Mouse (Mus musculus): Measurements from ENCODE around the gene Kif24.
A peak's percentile ranks its signal among the peaks of the same experiment; 100 is the strongest.

The Kif24 gene

DNA sequence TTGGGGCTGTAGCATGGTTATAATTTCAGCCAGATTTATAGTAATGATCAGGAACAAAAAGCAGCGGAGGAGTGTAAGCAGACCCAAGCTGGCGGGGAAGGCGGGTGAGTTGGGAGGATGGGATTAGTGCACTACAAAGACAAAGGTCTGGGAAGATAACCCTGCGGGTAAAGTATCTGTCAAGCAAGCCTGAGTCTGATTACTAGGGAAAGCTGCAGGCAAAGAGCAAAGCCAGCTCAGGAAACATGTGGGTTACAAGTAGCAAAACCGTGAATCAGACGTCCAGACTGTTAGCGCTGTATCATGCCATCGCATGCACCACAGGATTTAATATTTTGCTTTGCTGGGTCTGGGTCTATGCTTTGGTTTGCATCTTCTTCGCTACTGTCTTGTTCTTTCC is 58.1 kb downstream of the Kif24 start:
- DNase-seq (ENCODE audit: low spot score in 2 of 2) = no peak

DNA sequence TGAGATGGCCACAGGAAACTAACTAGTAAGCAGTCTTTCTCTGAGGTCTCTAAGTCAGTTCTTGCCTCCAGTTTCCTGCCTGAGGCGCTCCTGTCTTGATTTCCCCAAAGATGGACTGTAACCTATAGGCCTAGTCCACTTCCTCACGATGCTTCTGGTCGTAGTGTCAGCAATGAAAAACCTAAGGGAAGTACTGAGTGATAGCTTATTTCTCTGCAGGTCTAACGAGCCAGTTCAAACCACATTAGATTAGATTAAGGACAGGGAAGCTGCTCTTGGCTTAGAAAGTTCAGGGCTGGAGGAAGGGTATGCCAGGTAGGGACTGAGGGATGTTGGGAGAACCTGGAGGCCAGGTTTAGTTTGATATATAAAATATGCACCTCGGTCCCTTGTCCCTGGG is 63.1 kb downstream of the Kif24 start:
- no peak for DNase-seq (ENCODE audit: low spot score in 2 of 2)

- no peak for DNase-seq (ENCODE audit: low spot score in 2 of 2)
These were observed 63.5 kb downstream of the Kif24 start for GRCm38 (mm10) chr4:41401167-41401566.

GRCm38 (mm10) chr4:41399904-41400303 is 64.8 kb downstream of the Kif24 start:
- DNase-seq (ENCODE audit: low spot score in 2 of 2) = no peak

DNA sequence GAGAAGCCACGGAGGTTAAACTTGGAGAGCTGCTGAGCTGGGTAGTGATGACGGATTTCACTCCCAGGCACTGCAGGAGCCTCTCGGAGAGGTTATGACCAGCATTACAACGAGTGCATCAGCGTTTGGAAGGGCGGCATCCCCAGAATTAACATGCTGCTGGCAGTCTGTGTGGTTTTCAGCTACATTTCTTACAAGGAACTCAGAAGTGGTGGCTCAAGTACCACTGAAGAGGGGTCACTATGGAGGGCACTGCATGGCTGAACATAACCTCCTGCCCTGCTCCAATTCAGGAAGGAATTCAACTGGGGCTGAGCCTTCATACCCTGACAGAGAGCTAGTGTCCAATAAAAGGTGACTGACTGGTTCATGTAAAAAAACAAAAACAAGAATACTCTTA is 66.3 kb downstream of the Kif24 start:
- DNase-seq (ENCODE audit: low spot score in 2 of 2) = no peak

- DNase-seq (ENCODE audit: low spot score in 2 of 2) = no peak
These were observed 70.0 kb downstream of the Kif24 start for GRCm38 (mm10) chr4:41394651-41395050.

DNA sequence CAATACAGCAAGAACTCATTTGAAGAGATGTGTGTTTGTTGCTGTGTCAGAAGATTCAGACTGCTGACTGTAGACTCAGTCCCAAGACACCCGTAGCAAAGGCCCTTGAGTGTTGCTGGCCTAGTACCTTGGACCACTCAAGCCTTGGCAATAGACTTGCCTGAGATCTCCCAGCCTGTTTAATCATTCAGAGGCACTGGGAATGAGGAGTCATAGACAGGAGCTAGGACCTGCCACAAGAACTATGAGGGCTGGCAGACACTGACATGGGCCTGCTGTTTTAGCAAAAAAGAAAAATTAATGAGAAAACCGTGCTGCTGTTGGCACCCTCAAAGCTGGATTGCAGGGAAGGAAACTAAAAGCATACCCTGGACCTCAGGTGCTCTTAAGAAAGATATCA is 73.7 kb downstream of the Kif24 start:
- no peak for DNase-seq (ENCODE audit: low spot score in 2 of 2)

- peak; percentile 77 to 90 for DNase-seq (ENCODE audit: low spot score in 2 of 2)
These were observed 74.6 kb downstream of the Kif24 start for GRCm38 (mm10) chr4:41390122-41390521.

DNA sequence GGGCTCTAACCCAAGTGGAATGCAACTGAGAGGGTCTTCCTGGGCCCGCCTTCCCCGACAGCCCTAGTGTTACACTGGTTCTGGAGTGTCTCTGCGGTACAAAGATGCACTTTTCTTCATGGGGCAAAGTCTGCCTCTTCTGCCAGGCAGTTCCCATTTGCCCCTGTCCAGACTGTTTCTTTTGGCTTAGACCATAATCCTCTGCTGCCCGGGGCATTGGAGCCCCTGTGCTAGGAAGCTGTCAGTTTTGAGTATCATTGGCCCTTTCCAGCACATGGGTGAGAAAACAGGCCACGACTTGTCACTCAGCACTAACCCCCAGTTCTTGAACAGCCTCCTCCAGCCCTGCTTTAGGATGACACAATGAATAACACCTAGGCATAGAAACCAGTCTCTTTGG is 75.4 kb downstream of the Kif24 start:
- DNase-seq (ENCODE audit: low spot score in 2 of 2) = no peak

- DNase-seq (ENCODE audit: low spot score in 2 of 2) = no peak
These were observed 76.1 kb downstream of the Kif24 start for GRCm38 (mm10) chr4:41388616-41389015.

DNA sequence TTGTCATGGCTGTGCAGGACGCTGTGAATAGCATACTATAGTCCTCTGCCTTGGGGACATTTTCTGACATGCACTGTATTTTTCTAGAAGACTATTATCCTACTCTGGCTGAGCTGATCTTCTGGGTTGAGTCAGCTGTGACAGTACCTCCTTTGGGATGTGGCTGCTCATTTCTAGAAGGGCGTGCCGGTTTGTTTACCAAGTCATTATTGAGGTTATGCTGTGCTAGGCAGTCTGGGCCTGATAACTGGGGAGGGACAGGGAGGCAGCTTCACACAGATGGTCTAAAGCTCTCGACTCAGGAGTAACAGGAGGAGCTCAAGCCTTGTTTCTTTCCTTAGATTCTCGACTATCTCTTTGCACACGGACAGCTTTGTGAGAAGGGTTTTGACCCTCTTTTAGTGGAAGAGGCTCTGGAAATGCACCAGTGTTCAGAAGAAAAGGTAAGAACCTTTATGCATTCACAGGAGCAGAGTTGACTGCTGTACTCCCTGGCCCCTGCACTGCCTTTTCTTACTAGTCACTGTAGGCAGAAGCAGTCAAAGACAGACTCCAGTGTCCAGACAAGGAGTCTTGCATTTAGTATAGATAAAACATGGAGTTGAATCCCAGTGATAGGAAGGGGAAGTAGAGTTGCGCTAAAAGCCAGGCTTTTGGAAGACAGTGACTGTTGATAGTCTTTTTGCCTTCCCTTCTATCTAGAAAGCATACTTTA is 76.8 kb downstream of the Kif24 start:
- no peak for DNase-seq (ENCODE audit: low spot score in 2 of 2)

DNA sequence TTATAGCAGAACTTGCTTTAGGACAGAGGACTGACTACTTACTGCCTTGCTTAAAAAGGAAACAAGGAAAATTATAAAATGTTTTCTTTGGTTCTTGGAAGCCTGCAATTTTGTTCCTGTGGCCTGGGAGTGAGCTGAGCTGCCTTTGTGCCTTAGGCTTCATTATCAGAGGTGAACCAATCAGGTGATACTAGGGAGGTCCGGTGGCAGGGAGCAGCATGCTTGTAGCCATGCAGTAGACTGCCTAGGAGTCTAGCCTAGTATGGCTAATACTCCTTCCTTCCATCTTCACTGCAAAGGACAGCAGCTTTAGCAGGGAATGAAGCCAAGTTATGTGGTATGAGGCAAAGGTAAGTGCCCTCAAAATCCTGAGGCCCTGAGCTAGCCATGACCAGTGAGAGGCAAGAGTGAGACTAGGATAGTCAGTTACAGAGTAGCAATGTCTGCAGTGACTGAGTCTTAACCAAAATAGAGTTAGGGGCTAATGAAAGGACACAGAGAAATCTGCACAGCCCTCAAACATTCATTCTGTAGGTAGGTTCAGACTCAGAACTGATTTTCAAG is 78.2 kb downstream of the Kif24 start:
- DNase-seq (ENCODE audit: low spot score in 2 of 2) = no peak

GRCm38 (mm10) chr4:41381213-41381950 is 83.3 kb downstream of the Kif24 start:
- no peak for DNase-seq (ENCODE audit: low spot score in 2 of 2)

DNA sequence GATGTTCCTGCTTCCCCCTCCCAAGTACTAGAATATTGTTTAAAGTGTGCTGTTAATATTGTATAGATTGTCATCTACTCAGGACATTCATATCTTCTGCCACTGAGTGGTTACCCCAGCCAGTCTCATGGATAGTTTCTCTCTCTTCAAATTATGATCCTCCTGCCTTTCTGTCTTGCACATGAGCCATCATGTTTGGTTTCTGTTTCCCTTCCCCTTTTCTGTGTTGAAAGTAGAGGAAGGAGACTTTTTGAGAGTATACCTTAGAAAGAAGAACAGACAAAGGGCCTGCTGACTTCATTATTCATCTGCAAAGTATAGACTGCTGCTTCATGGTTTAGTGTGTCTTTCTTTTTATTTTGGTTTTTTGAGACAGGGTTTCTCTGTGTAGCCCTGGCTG is 87.1 kb downstream of the Kif24 start:
- DNase-seq (ENCODE audit: low spot score in 2 of 2) = no peak

DNA sequence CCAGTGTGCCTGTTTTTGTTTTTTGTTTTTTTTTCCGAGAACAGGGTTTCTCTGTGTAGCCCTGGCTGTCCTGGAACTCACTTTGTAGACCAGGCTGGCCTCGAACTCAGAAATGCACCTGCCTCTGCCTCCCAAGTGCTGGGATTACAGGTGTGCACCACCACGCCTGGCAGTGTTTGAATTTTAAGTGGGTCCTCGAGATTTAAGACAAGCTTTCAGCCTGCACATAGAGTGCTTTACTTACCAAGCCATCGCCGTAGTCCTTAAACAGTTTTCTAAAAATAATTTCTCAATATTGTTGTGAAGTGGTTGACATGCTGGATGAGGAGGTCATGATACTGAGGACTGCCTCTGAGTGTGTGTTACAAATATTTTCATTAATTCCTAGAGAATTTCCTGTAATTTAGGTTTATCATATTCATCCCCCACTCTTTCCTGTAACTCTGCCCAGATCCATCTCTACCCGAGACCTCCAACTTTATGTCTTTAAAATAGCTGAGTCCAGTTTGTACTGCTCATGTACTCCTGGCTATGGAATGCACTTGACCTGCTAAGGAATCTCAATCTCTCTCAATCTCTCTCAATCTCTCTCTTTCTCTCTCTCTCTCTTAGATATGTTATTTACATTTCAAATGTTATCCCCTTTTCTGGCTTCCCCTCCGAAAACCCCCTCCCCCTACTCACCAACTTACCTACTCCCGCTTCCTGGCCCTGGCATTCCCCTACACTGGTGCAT is 94.8 kb downstream of the Kif24 start:
- DNase-seq (ENCODE audit: low spot score in 2 of 2) = no peak

DNA sequence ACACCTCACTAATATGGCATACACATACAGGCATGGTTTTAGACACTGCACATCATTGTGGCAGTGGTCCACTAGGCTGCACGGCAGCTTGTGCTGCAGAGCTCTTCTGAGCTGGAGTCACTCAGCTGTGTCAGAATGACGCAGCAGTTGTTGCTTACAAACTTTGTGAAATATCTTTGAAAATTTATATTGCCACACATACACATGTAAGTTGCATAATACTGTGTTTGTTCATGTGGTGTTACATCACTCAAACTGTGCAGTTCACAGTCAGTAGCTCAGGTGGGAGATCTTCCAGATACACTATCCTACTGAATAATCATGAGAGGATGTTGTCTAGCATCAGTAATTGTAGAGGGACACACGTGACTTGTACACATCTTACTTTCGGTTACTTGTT is 96.5 kb downstream of the Kif24 start:
- no peak for DNase-seq (ENCODE audit: low spot score in 2 of 2)

DNA sequence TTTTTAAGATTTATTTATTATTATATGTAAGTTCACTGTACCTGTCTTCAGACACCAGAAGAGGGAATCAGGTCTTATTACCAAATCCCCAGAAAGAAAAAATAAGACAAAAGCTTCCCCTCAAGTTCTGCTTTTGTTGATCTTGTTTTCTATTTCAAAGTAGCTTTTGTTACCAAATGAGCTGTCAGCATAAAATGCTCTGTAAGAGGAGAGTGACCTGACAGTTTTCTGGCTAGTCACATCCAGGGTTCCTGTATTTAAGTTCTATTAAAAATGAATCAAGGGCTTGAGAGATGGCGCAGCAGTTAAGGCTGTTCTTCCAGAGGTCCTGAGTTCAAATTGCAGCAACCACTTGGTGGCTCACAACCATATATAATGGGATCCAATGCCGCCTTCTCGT is 103.6 kb downstream of the Kif24 start:
- DNase-seq (ENCODE audit: low spot score in 2 of 2) = no peak

DNA sequence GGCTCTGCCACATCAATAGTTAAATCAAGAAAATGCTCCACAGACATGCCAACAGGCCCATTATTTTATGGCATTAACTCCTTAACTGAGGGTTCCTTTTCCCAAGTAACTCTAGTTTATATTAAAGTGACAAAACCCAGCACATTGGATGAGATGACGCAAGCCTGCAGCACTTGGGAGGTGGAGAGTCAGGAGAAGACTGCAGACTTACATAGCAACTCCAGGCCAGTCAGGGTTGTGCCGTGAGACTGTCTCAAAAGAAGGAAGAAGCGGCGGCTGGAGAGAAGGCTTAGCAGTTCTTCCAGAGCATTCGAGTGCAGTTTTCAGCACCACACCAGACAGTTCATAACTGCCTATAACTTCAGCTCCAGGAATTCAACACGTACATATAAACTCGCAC is 105.3 kb downstream of the Kif24 start:
- DNase-seq (ENCODE audit: low spot score in 2 of 2) = no peak

DNA sequence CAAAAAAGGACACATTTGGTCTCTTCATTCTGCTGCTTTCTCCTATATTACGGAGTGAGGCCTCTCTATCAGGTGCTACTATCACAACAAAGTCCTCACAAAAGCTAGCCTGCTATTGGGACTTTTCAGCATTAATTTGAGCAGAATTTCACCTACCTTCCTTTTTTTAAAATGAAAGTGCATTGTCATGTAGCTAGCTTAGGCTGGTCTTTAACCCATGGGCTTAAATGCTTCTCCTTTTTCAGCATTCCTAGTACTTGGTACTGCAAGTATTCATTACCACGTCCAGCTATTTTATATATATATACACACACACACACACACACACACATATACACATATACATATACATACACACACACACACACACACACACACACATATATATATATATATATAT is 106.0 kb downstream of the Kif24 start:
- DNase-seq (ENCODE audit: low spot score in 2 of 2) = no peak

GRCm38 (mm10) chr4:41357154-41357553 is 107.5 kb downstream of the Kif24 start:
- DNase-seq (ENCODE audit: low spot score in 2 of 2) = no peak

DNA sequence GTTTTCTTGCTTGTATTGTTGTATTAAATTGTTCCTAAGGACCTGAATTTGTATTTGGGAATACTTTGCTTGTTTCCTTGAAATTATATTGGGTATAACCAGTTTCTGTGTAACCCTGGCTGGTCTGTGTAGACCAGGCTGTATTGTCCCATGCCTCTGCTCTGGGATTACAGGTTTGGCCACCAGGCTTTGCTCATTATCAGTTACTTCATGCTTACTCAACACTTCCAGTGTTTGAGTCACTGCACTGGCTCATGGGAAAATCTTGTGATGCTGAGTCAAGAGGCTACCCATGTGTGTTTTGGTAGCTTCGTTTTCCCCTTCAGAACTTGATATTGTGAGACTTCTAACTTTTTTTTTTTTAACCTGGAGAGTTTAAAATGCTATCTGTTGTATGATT is 111.4 kb downstream of the Kif24 start:
- DNase-seq (ENCODE audit: low spot score in 2 of 2) = no peak

GRCm38 (mm10) chr4:41352758-41353157 is 111.9 kb downstream of the Kif24 start:
- no peak for DNase-seq (ENCODE audit: low spot score in 2 of 2)

DNA sequence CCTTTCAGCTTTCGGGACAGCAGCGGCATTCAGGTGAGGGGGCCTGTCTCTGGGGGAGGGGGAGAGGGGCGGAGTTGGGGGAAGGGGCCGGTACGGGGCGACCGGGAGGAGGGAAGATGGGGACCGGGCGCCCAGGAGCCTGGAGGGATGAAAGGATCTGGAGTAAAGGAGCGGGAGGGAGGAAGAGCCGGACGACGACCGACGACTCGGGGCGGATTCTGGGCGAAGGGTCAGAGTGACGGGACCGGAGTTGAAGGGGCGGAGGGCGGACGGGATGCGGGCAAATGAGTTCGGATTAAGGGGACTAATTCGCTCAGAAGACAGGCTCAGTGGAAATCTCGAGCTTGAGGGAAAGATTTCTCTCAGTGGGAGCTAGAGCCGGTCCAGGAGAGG is 115.5 kb downstream of the Kif24 start:
- DNase-seq (ENCODE audit: low spot score in 2 of 2) = no peak

Data from frontal cortex, postnatal 36 days (tissue).